Mouse (Mus musculus) heart, postnatal 25 days (tissue): ENCODE data around the gene Map6. TPM values are rescaled to one million over a fixed set of nuclear protein-coding genes. Genes with fewer than 3 reads are reported as not detected.

ENCODE experiments used
- DNase-seq: peaks from one replicate; pipeline ENCODE4 v3.0.0; 2022; ENCODE audit warnings: low spot score
- intact Hi-C: fragments of 180-260 bp; cut with DNase I; formaldehyde crosslinking; loops from one replicate; pipeline ENCODE4 v1.15.1; 2025
- total RNA-seq, 2 experiments: library from RNA; stranded (reverse); gene quantifications; 2 replicates each; pipeline ENCODE4 v1.2.3; 2021

The Map6 gene
- total RNA-seq, 2 experiments from 2014 or later: 3.0 to 4.4 TPM

DNA sequence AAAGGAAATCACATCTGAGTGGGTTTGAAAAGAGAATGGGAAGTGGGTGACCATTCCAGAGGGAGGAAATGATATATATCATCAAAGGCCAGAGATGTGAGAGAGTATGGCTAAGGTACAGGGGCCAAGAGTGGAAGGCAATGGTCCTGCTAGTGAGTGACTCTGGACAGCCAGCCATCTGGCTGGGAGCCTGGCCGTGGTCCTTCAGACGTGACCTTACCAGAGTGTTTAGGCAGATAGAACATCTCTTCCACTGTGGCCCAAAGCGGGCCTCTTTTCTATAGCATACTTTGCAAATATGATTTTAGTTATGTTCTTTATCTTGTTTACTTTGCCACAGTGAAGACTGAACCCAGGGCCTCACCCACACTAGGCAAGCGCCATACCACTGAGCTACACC is 38.4 kb downstream of the Map6 start:
- no peak for DNase-seq
- intact Hi-C loops: no loop called here

DNA sequence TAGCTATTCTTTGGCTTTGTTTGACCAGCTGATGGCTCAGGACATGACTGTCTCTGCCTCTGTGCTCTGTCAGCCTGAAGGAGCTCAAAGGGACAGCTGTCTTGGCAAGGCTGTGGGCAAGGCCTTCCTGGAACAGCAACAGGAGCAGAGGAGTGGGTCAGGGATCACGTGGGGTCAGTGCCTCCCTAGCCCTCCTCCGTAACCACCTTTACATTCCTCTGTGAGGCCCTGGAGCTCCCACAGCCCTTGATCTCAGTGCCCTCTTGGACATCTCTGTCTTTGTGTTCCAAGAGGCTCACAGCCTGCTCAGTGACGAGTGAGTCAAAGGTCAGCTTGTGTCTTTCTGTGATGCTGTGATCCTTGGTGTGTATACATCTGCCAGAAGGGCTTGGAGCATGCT is 39.4 kb downstream of the Map6 start:
- no peak for DNase-seq
- intact Hi-C loops: no loop called here

DNA sequence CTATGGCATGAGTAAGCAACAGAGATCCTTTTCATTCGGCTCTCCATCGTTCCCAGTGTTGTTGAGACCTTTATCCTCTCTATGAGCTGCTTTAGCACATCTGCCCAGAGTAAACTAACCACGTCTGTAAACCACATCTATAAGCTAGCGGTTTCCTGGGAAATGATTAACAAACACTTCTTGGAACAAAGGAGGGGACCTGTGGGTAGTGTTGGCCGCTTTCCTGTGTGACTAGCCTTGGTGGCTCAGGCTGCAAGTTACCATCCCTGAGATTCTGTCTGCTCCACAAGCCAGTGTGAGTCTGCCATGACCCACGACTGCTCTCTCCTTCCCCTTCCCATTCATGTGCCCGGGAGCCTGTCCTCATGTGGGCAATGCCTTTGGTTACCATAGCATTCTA is 44.2 kb downstream of the Map6 start:
- intact Hi-C loops: no loop called here
- DNase-seq: no peak

DNA sequence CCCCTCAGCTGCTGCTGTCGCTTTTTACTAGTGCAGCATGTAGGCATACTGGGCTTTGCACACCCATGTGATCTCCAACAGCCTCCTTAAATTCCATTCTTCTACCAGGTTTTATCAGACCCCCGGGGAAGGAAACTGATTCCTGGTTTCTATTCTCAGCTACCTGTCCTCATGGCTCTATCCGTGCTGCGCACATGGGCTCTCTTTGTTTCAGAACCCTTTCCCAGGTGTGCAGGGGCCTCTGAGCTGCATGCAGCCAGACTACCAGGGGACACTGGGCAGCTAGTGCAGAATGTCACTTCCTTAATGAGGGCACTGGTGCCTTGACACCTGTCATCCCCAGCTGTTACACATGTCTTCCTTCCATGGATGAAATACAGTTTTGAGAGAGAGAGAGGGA is 44.8 kb downstream of the Map6 start:
- intact Hi-C loops: no loop called here
- DNase-seq: no peak

DNA sequence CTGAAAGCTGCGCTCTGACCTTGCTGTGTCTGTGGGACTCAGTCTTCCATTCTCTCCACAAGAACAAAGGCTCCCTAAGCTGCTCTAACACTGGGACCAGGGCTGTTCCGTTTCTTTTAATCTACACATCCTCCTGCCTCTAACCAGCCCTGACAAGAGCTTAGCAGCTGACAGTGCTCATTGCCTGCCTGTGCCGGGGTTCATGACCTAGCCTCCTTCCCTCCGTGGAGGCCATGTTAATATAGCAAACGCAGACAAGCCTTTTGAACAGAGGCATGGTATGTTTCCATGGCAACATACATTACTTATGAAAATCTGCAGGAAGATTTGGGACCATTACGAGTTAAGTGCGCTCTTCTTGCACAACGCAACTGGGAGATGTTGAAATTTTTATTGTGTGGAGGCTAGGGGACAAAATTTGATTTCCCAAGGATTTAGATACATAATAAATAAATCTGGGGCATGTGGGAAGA is 45.5 kb downstream of the Map6 start:
- intact Hi-C loops: no loop called here
- DNase-seq: no peak

DNA sequence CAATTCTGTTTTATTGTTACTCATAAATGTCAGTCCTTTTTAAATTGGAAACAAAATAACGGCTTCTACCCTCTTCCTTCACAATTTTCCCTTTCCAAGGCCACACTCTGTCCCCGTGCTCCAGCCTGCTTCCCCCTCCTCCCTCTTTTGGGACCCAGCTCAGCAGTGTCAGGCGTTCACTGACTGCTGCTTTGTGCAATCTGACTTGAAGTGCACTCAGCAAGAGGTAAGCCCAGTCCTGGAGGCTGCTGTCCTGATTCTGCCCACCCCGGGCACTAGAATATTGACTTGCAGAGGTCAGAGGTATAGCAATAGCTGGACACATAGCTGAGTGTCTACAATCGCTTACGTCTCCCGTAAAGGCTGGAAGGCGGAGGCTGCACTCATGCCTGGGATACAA is 46.0 kb downstream of the Map6 start:
- DNase-seq: no peak
- intact Hi-C loops: no loop called here

DNA sequence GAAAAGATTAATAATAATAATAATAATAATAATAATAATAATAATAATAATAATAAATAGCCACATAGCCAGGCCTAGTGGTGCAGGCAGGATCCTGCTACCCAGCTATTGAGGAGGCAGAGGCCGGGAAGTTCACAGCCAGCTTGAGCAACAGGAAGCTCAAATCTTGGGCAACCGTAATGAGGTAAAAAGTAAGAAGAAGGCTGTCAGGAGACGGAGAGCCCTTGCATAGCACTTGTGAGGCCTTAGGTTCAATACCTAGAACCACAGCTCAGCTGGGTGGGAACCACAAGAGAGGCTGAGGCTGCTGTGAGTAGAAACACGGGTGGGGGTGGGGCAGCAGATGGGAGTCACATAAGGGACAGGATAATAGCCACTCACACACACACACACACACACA is 47.3 kb downstream of the Map6 start:
- no peak for DNase-seq

DNA sequence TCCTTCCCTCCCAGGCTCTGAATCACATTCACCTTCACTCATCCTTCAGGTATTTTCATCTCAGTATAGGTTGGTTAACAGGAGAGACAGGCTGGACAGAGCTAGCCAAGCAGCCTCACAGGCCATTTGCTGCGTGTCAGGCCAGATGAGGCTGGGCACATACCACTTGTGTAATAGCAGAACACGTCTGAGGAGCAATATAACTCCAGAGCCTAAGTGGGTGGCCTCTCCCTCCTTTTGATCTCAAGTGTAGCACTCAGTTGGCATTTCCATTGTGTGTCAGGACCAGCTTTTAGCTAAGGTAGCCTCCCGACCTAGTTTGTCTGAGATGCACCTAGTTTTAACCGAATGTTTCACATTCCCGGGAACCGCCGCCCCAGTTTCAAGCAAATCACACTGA is 49.0 kb downstream of the Map6 start:
- intact Hi-C loops: no loop called here
- no peak for DNase-seq

More for the DNA sequence above, 47.3 kb downstream of the Map6 start:
- intact Hi-C loops: no loop called here

DNA sequence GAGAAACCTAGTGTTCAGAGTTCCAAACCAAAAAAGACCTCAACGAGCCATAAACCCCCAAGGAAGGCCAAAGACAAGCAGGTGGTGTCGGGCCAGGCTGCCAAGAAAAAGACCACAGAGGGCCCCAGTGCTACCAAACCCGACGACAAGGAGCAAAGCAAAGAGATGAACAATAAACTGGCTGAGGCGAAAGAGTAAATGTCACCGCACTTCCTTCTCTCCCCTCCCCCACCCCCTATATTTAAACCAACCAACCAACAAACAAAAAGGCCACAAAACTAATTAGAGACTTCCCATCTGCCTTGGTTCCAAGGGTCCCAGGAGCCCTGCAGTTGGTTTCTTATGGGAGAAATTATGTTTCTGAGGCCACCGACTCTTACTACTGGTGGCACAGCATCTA is 50.2 kb downstream of the Map6 start:
- no peak for DNase-seq
- intact Hi-C loops: no loop called here

DNA sequence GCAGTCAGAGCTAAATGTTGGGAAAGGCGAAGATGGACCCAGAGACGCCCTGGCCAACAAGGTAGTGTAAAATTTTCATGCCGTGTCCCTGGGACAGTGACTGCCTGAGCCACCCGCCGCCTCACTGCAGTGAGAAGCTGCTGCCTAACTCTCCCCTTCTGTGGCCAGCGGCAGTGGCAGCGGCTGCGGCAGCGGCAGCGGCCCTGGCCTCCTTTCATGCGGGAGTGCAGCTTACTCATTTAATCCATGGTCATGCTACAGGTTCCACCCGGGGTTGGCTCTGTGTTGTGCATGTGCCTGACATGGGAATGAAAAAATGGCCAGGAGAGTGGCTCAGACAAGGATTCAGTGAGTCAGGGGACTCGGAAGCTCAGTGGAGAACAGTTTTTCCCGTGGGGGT is 53.3 kb downstream of the Map6 start:
- intact Hi-C loops: no loop called here
- no peak for DNase-seq

DNA sequence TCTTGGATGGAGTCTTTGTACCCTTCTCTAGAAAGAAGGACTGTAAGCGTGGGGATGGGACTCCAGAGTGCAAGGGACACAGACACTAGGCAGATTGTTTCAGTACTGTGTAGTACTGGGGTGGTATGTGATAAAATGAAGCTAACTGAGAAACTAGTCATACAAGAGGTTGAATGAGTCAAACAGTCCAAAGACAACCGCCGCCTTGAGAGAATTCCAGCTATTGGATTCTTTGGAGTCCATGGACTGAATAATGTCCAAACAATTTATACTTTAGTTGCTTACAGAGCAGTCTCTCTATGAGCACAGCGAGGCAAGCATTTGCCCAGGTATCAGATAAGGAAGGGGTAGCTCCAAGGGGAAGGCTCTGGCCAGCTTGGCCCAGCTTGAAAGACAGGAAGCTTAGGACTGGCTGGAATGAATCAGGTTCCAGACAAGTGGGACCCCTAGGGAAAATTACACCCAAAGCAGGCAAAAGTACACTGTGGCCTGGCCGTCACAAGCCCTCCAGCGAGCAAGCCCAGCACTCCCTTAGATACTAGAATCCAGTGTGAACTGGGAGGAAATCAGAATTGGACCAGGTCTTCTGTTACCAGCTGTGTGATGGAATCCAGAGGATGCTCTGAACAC is 55.6 kb downstream of the Map6 start:
- peak; percentile 17 for DNase-seq
- intact Hi-C loops: no loop called here

DNA sequence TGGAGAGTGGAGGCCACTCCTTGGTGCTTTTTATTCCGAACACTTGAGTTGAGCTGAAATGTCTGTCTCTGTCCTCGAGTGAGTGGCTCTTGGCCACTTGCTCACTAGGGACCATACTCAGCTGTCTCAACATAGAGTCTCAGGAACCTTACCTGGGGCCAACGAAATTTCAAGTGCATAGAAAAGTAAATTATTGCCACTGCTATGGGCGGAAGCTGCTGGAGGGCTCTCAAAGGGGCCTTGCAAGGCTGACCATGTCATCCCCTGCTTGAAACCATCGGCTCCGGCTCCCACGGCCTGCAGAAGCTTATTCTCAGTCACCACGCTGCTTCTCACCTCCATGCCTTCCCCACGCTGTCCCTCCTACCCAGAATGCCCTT is 56.1 kb downstream of the Map6 start:
- intact Hi-C loops: no loop called here
- no peak for DNase-seq

DNA sequence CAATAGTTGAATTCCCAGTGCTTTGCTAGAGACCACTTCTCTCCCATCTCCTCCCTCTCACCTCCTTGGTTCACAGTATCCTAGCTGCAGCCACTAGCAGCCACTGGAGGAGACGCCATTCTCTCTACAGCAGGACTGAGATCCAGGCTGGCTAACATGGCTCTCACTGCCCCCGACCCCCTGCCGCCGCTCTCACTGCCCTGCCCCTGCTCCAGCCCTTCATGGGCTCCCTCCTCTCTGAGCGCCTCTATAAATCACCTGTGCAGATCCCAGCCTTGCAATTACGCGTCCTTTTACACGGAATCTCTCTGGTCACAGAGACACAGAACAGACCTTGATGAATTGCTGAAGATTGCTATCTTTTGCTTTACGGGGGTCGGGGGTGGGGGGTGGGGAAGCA is 57.6 kb downstream of the Map6 start:
- intact Hi-C loops: no loop called here

DNA sequence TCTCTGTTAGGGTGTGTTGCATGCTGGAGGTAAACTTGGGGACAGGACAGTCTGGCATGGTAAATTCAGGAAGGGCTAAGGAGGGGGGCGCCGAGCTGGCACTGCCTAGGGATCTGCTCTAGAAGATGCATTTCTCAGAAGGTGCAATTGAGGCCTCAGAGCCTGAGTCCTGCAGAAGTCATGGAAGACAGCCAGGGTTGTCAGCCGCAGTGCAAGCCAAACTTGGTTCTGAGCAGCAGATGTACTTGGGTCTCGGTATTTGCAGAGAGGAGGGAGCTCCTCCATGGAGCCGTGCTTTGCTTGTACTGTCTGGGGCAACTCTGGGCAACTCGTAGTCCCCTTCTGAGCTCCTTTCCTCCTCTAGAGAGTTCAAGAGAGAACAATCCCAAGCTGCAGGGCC is 58.9 kb downstream of the Map6 start:
- DNase-seq: no peak
- intact Hi-C loops: no loop called here

More for the DNA sequence above, 57.6 kb downstream of the Map6 start:
- DNase-seq: no peak

DNA sequence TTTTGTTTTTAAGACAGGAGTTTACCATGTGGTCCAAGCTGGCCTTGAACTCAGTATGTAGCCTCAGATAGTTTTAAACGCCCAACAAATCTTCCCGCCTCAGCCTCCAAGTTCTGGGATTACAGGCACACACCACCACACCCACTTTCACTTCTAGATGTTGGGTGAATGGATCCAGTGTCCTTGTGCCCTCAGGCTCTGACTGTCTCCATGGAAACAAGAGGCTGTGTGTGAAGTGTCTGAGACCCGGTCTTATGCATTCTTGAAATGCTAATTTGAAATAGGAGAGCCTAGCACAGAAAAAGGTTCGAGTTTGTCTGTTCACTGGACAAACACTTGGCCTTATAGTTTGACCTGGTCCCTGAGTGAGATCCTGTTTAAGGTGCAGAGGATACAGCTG is 61.6 kb downstream of the Map6 start:
- DNase-seq: no peak
- intact Hi-C loops: no loop called here

DNA sequence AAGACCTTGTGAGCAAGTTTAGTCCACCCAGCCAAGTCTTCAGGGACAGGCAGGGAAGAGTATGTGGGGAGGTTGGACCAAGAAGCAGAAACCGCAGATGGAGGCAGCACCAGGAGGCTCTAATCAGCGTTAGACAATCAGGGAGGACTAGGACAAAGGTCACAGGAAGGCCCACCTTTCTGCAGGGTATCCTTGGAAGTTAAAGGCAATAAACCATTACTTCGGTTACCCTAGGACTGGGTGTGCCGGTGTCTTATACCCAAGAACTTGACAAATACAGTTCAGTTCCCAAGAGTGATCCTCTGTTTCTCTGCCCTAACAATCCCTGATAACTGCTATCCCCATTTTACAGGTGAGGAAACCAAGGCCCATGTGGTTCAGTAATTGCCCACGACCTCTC is 62.8 kb downstream of the Map6 start:
- intact Hi-C loops: no loop called here

DNA sequence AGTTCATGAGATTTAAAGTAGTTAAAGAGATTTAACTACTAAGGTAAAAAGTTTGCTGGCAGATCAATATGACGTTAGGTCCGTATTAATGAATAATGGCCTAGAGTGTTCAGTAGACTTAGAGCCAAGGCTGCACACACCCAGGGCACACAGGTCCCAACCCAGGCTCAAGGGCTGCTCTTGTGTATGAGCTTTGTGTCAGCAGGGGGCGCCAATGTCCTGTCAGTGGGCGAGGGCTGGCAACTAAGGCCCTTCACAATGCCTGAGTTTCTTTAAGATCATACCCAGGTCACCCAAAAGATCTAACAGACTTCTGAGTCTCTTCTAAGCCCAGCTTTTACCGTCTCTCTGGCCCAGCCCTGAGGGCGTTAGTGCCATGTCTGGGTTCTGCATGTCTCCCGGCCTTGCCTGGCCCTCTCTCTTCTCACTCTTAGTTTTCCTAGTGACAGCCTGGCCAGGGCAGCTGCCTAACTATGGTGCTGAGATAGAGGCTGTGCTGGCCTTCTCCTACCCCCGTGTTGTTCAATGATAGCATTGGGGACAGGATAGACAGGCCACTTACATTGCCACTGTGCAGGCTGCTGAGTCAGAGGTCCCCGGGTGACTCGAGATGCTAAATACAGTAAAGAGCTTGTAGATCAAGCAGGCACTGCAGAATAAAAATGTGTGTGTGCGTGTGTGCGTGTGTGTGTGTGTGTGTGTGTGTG is 65.7 kb downstream of the Map6 start:
- DNase-seq: peak; percentile 65
- intact Hi-C loops: loop anchor here (1.0 to 2.0 kb wide), 2 partner anchors 32 to 118 kb away; no protein-coding TSS in a partner anchor

More for the DNA sequence above, 62.8 kb downstream of the Map6 start:
- DNase-seq: no peak

DNA sequence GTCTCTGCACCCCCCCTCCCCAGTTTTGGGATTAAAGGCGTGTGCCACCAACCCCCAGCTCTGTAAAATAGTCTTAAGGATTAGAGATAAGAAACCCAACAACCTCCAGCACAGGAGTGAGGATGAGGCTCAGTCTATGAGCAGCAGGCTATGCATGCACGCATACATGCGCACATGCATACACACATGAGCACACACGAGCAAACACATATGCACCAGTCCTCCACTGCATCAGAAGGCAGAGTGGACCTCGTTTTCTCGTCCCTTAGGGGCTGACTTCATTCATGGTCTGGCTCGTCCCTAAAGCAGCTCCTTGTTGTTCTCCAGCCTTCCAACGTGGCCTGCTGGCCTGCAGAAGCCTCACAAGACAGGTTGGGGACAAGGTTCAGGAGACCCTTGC is 73.5 kb downstream of the Map6 start:
- no peak for DNase-seq
- intact Hi-C loops: no loop called here

DNA sequence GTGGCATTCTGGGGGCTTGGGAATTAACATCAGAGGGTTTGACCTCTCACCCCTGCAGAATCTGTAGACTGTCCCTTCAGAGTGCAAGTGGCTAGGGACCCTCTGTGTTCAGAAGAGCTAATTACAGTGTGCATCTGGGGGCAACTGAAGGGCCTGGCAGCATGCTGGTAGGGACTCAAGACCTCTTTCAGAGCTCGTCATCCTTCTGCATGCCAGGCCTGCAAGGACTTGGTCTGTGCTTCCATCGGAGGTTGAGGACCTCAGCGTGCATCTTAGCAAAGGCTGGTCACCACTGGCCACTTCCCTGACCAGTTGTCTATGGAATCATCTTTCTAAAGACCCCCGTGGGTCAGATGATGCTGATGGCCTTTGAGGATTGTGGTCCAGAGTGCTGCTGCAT is 76.3 kb downstream of the Map6 start:
- no peak for DNase-seq
- intact Hi-C loops: no loop called here

DNA sequence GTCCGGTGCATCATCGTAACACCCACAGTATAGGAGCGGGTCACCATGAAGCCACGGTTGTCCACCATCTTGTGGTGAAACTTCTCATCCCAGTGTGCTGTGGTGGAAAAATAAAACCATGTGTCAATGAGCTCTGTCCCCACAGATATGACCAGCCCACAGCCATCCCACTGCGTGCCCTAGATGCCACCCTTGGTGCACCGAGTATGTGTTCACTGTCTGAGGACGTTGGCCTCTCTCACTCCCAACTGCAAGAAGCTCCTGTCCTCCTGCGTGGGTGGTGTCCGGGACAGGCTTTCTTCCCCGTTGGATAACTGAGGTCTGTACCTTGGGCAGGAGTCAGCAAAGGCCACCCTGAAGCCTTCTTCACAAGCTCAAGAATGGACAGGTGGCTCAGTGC is 80.0 kb downstream of the Map6 start:
- DNase-seq: no peak
- intact Hi-C loops: no loop called here

DNA sequence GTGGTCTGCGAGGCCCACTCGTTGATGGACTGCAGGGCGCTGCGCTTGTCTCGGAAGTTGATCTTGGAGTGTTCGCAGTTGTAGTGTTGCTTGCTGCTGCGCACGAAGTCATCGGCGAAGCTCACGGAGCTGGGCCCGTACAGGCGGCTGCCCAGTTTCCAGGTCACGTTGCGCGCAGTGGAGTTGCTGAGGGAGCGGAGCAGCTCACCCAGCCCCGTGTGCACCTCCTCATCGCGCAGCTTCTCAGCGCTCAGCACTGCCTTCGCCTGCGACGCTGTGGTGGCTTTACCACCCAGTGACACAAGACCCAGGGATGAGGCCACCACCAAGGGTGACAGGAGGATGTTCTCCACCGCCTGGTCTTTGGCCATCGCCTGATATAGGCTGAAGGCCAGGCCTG is 81.6 kb downstream of the Map6 start:
- DNase-seq: no peak
- intact Hi-C loops: loop anchor here (2.0 kb wide), 1 partner anchor 14 kb away; no protein-coding TSS in a partner anchor
